Mouse (Mus musculus): ENCODE data around the gene Fam222a. TPM values are rescaled to one million over a fixed set of nuclear protein-coding genes. Genes with fewer than 3 reads are reported as not detected.

Gene Fam222a
- polyA plus RNA-seq, 1 experiment from 2014 or later, result 5.1 TPM

DNA sequence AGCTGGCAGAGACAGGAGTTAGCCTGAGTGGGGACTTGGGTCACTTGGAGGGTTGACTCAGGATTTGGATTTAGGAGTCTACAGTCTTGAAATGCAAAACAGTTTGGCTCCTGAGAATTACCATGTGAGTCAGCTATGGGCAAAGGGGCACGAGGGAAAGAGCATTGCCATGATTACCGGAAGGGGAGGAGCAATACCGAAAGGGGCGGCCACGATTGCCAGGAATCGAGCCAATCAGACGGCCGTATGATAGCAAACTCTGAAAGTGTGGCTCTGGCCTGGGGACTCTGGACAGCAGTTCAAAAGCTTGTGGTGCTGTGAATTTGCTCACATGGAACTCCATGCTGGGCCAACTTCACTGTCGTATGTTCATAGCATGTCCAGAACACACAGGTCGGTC is 18.8 kb upstream of the Fam222a start:
- H3K4me3 ChIP-seq (replicated peaks), result no peak overlapping the region
- 95% methylated on average over 10 of the region's 10 CpGs for WGBS
- no peak for ATAC-seq
- no peaks in the 10 kb centered on the region for H3K27me3 ChIP-seq (replicated peaks)
- H3K9ac ChIP-seq, result no peak overlapping the region
- H3K4me2 ChIP-seq (replicated peaks), result no peak overlapping the region
- H3K27ac ChIP-seq, result no peak overlapping the region
- H3K9me3 ChIP-seq, result no peaks in the 10 kb centered on the region
- H3K36me3 ChIP-seq, result no peaks in the 10 kb centered on the region
- H3K4me1 ChIP-seq (replicated peaks), result peaks cover 41% of the 10 kb centered on the region

- H3K36me3 ChIP-seq, result no peaks in the 10 kb centered on the region
- no peak overlapping the region for H3K9ac ChIP-seq
- H3K27ac ChIP-seq, result no peak overlapping the region
- no peak for ATAC-seq
- 57% methylated on average over 3 of the region's 3 CpGs for WGBS
- no peaks in the 10 kb centered on the region for H3K9me3 ChIP-seq
- H3K4me3 ChIP-seq (replicated peaks), result no peak overlapping the region
- H3K27me3 ChIP-seq (replicated peaks), result no peaks in the 10 kb centered on the region
- H3K4me2 ChIP-seq (replicated peaks), result no peak overlapping the region
- peaks cover 41% of the 10 kb centered on the region for H3K4me1 ChIP-seq (replicated peaks)
Measured at GRCm38 (mm10) chr5:114549770-114550169, 18.0 kb upstream of the Fam222a start.

DNA sequence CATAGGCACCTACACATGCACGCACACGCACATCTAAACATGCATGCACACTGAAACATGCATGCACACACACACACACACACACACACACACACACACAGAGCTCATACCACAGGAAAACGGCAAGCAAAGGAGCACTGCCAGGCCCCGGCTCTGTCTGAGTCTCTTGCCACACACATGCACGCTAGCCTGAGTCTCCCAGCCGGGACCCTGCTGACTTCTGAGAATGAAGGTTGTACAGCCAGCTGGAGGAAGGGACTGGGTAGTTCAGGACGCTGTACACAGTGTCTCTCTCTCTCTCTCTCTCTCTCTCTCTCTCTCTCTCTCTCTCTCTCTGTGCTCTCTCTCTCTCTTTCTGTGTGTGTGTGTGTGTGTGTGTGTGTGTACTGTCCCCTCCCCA is 17.4 kb upstream of the Fam222a start:
- no peaks in the 10 kb centered on the region for H3K36me3 ChIP-seq
- WGBS, result 35% methylated on average over 7 of the region's 7 CpGs
- H3K9ac ChIP-seq, result no peak overlapping the region
- no peaks in the 10 kb centered on the region for H3K9me3 ChIP-seq
- H3K4me3 ChIP-seq (replicated peaks), result no peak overlapping the region
- peak; percentile 63 for ATAC-seq
- no peak overlapping the region; the same call in 1 of the 2 replicates for H3K4me2 ChIP-seq (replicated peaks)
- H3K27me3 ChIP-seq (replicated peaks), result no peaks in the 10 kb centered on the region
- H3K4me1 ChIP-seq (replicated peaks), result peaks cover 39% of the 10 kb centered on the region
- peak overlapping the region; percentile 79 for H3K27ac ChIP-seq

GRCm38 (mm10) chr5:114550886-114551492 is 16.8 kb upstream of the Fam222a start:
- peak overlapping the region; percentile 37; the same call in 1 of the 2 replicates for H3K4me2 ChIP-seq (replicated peaks)
- ATAC-seq, result peak; percentile 85
- no peak overlapping the region for H3K4me3 ChIP-seq (replicated peaks)
- H3K4me1 ChIP-seq (replicated peaks), result peaks cover 35% of the 10 kb centered on the region
- H3K27ac ChIP-seq, result peak overlapping the region; percentile 79
- WGBS, result 7% methylated on average over 6 of the region's 6 CpGs
- H3K36me3 ChIP-seq, result no peaks in the 10 kb centered on the region
- H3K9me3 ChIP-seq, result no peaks in the 10 kb centered on the region
- peak overlapping the region; percentile 11; the same call in 1 of the 2 replicates for H3K9ac ChIP-seq
- no peaks in the 10 kb centered on the region for H3K27me3 ChIP-seq (replicated peaks)

- H3K4me1 ChIP-seq (replicated peaks), result peaks cover 39% of the 10 kb centered on the region
- WGBS, result 49% methylated on average over 13 of the region's 13 CpGs
- H3K4me3 ChIP-seq (replicated peaks), result no peak overlapping the region
Measured at GRCm38 (mm10) chr5:114552507-114553208, 15.2 kb upstream of the Fam222a start.

GRCm38 (mm10) chr5:114553706-114554105 is 14.1 kb upstream of the Fam222a start:
- Histone ChIP-seq H3K9me3 (no peaks in the 10 kb centered on the region), H3K27ac (no peak overlapping the region), H3K27me3 (replicated peaks) (no peaks in the 10 kb centered on the region), H3K9ac (no peak overlapping the region), H3K4me2 (replicated peaks) (no peak overlapping the region), H3K4me3 (replicated peaks) (no peak overlapping the region), H3K4me1 (replicated peaks) (peaks cover 49% of the 10 kb centered on the region), H3K36me3 (no peaks in the 10 kb centered on the region)
- 54% methylated on average over 8 of the region's 8 CpGs for WGBS
- no peak for ATAC-seq

More at GRCm38 (mm10) chr5:114552507-114553208, 15.2 kb upstream of the Fam222a start:
- ATAC-seq, result no peak
- Histone ChIP-seq H3K27me3 (replicated peaks) (no peaks in the 10 kb centered on the region), H3K9me3 (no peaks in the 10 kb centered on the region), H3K4me2 (replicated peaks) (no peak overlapping the region), H3K9ac (no peak overlapping the region), H3K27ac (no peak overlapping the region), H3K36me3 (no peaks in the 10 kb centered on the region)

GRCm38 (mm10) chr5:114555424-114555823 is 12.4 kb upstream of the Fam222a start:
- 92% methylated on average over 2 of the region's 2 CpGs for WGBS
- Histone ChIP-seq H3K9ac (no peak overlapping the region), H3K4me2 (replicated peaks) (no peak overlapping the region), H3K27me3 (replicated peaks) (no peaks in the 10 kb centered on the region), H3K27ac (no peak overlapping the region), H3K4me1 (replicated peaks) (peaks cover 45% of the 10 kb centered on the region), H3K36me3 (no peaks in the 10 kb centered on the region), H3K9me3 (no peaks in the 10 kb centered on the region), H3K4me3 (replicated peaks) (no peak overlapping the region)
- no peak for ATAC-seq

DNA sequence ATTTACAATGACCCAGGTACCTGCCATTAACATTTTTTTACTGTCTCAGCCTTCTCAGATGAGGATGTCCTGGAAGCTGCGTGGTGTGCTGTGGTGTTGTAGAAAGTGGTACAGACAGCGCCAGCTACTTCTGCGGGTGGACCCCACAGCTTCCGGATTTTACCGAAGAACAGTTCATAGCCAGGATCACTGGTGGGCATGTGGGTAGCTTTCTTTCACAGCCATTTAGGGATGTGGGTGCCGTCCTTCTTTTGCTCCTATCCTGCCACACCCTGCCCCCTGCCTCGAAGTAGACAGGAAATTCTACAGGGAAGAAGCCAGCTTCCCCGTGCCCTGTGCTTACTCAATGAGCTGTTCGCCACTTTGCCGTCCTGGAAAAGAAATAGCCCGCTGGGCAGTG is 11.7 kb upstream of the Fam222a start:
- Histone ChIP-seq H3K9me3 (no peaks in the 10 kb centered on the region), H3K36me3 (no peaks in the 10 kb centered on the region), H3K27ac (no peak overlapping the region), H3K4me2 (replicated peaks) (no peak overlapping the region), H3K4me1 (replicated peaks) (peaks cover 40% of the 10 kb centered on the region), H3K27me3 (replicated peaks) (no peaks in the 10 kb centered on the region), H3K9ac (no peak overlapping the region), H3K4me3 (replicated peaks) (no peak overlapping the region)
- no peak for ATAC-seq
- WGBS, result 72% methylated on average over 11 of the region's 11 CpGs

DNA sequence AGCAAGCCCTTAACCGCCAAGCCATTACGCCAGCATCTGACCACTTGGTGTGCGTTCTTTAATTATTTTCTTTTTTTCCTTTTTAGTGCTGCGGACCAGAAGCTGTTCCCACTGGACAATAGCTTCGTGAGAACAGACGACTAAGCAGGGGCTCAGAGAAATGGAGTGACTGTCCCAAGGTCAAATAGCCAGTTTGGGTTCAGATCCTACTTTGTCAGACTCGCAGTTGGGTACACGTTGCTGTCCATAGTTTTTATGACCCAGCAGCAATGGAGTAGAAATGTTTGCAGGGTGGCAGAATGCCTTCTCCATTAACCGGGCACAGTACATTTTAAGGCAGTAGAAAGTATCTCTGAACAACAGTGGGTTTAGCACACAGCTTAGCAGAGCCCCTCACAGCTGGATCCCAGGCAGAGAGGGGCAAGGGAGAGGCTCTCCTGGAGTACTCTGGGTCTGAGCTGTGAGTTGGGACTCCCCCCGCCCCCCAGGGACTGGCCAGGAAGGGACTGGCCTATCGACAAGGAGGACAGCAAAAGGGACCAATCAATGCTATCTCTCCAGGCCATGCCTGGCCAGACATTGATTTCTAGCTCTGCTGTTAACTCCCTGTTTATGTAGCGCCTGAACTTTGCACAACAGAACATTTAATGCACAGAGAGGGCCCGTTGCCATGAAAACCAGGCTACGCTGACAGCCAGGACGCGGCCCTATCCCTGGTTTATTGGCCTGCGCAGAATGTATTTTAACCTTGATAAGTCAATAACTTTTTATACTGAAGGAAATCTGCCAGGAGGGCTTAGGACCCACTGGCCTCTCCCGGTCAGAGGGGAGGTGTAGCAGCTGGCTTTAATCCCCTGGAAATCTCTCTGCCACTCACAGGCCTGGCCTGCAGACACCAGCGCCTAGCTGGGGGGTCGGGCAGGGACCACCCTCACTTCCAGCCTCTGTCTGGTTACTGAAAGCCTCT is 9.8 kb upstream of the Fam222a start:
- Histone ChIP-seq H3K9ac (no peak overlapping the region), H3K9me3 (no peaks in the 10 kb centered on the region), H3K36me3 (no peaks in the 10 kb centered on the region), H3K4me3 (replicated peaks) (no peak overlapping the region), H3K4me2 (replicated peaks) (peak overlapping the region; percentile 28; the same call in 1 of the 2 replicates), H3K27ac (peak overlapping the region; percentile 86), H3K4me1 (replicated peaks) (peaks cover 25% of the 10 kb centered on the region), H3K27me3 (replicated peaks) (no peaks in the 10 kb centered on the region)
- ATAC-seq, result peak; percentile 80
- WGBS, result 37% methylated on average over 20 of the region's 20 CpGs

- no peak overlapping the region for H3K9ac ChIP-seq
- H3K4me2 ChIP-seq (replicated peaks), result peak overlapping the region; percentile 44
- WGBS, result 13% methylated on average over 9 of the region's 9 CpGs
- no peaks in the 10 kb centered on the region for H3K36me3 ChIP-seq
- peaks cover 4% of the 10 kb centered on the region; the same call in 1 of the 2 replicates for H3K9me3 ChIP-seq
- peak overlapping the region; percentile 77 for H3K27ac ChIP-seq
- H3K4me3 ChIP-seq (replicated peaks), result no peak overlapping the region
- ATAC-seq, result peak; percentile 67
- no peaks in the 10 kb centered on the region for H3K27me3 ChIP-seq (replicated peaks)
- peaks cover 27% of the 10 kb centered on the region for H3K4me1 ChIP-seq (replicated peaks)
Measured at GRCm38 (mm10) chr5:114560533-114560936, 7.3 kb upstream of the Fam222a start.

DNA sequence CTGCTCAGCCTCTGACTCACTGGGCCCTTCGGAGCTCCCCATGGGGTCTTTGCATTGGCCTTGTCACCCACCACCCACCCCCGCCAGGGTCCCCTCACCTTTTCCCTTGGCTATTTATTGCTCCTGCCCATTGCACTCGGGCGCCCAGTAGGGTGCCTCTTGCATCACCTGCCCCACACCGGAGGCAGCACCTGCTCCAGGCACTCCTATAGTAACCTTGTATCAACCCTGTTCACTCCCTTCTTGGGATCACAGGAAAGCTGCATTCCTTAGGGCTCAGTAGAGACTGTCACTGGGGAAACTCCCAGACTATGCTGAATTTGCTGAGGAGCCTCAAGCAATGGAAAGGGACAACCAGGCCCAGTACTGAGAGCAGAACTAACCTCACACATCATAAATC is 6.9 kb upstream of the Fam222a start:
- Histone ChIP-seq H3K36me3 (no peaks in the 10 kb centered on the region), H3K27ac (peak overlapping the region; percentile 77), H3K4me1 (replicated peaks) (peaks cover 31% of the 10 kb centered on the region), H3K9me3 (peaks cover 4% of the 10 kb centered on the region; the same call in 1 of the 2 replicates), H3K9ac (no peak overlapping the region), H3K4me3 (replicated peaks) (no peak overlapping the region), H3K4me2 (replicated peaks) (peak overlapping the region; percentile 44), H3K27me3 (replicated peaks) (no peaks in the 10 kb centered on the region)
- peak; percentile 78 for ATAC-seq
- WGBS, result 41% methylated on average over 5 of the region's 5 CpGs

GRCm38 (mm10) chr5:114563994-114564393 is 3.8 kb upstream of the Fam222a start:
- WGBS, result 90% methylated on average over 7 of the region's 7 CpGs
- H3K4me1 ChIP-seq (replicated peaks), result peaks cover 20% of the 10 kb centered on the region
- no peak overlapping the region for H3K4me3 ChIP-seq (replicated peaks)
- no peaks in the 10 kb centered on the region for H3K36me3 ChIP-seq
- H3K9me3 ChIP-seq, result peaks cover 4% of the 10 kb centered on the region; the same call in 1 of the 2 replicates
- no peaks in the 10 kb centered on the region for H3K27me3 ChIP-seq (replicated peaks)
- no peak for ATAC-seq
- H3K9ac ChIP-seq, result no peak overlapping the region
- no peak overlapping the region for H3K27ac ChIP-seq
- H3K4me2 ChIP-seq (replicated peaks), result no peak overlapping the region

Data from intestine, embryonic 15.5 days (tissue).